Mouse (Mus musculus): ENCODE data around the gene Thbs3. TPM values are rescaled to one million over a fixed set of nuclear protein-coding genes. Genes with fewer than 3 reads are reported as not detected.
"Not testable (repeated sequence)": the region's sequence is repeated elsewhere in the genome, so short reads cannot be mapped to it uniquely, and the experiment has no call there.

Thbs3 gene
- polyA plus RNA-seq, 1 experiment from 2014 or later: 107 TPM

DNA sequence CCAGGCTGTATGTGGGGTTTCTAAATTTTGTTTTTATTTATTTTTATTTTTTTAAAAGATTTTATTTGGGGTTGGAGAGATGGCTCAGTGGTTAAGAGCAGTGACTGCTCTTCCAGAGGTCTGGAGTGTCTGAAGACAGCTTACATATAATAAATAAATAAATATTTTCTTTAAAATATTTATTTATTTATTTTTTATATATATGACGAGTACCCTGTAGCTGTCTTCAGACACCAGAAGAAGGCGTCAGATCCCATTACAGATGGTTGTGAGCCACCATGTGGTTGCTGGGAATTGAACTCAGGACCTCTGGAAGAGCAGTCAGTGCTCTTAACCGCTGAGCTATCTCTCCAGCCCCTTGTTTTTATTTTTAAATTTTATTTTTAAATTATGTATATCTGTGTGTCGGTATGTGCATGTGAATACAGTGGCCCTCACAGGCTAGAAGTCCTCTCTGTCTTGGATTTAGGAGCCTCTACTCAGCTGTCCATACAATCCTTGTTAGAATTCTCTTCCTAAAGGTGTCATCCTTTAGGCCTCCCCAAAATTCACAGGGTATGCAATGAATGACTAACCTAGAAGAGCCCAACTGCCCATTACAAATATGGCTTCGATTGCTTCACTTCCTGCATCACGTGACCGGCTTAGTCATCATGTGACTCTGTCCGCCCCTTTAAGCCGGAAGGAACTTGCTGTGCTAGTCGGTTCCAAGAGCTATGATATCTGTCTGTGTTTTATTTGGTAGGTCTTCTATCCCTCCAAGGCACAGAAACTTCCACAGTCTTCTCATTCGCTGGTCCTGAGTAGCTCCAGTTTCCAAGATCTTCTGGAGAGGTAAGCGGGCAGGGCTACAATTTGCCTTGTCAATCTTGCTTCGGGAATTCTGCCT lies 12.5 kb upstream of the Thbs3 start, which contains the start of gene Gba:
Gene Gba, plus strand, starts transcription at position 676 of the 889 bp plus-strand sequence.
- WGBS: 27% methylated on average over 13 of the region's 13 CpGs
- Histone ChIP-seq H3K36me3 (peaks cover 29% of the 10 kb centered on the region), H3K9me3 (no peaks in the 10 kb centered on the region), H3K27me3 (no peaks in the 10 kb centered on the region), H3K4me2 (replicated peaks) (peak within 1 kb of the TSS; percentile 67), H3K4me1 (peaks cover 8% of the 10 kb centered on the region), H3K27ac (replicated peaks) (no peak within 1 kb of the TSS), H3K4me3 (peak within 1 kb of the TSS; percentile 56), H3K9ac (replicated peaks) (peak within 1 kb of the TSS; percentile 58)
- ATAC-seq (ENCODE audit: low FRiP score, low read depth): peak; percentile 90

DNA sequence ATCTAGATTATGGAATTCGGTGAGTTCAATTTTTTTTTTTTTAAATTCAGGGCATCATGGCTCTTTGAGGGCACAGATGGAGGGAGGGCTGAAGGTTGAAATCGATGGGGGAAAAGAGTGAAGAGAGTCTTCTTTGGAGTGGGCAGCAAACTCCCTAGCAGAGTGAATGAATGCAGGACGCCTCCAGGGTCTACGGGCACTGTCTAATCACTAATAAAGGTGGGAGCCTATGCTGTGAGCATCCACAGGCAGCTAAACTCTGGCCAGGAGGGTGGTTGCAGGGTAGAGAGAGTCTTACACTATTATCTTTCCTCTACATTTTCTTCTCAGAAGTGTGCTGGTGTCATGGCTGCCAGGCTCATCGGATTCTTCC lies 11.9 kb upstream of the Thbs3 start:
- peaks cover 36% of the 10 kb centered on the region for H3K36me3 ChIP-seq
- H3K4me3 ChIP-seq: peak overlapping the region; percentile 56
- H3K27me3 ChIP-seq: no peaks in the 10 kb centered on the region
- WGBS: 46% methylated on average over 5 of the region's 5 CpGs
- H3K4me1 ChIP-seq: peaks cover 8% of the 10 kb centered on the region
- H3K9ac ChIP-seq (replicated peaks): peak overlapping the region; percentile 58
- ATAC-seq (ENCODE audit: low FRiP score, low read depth): no peak
- no peak overlapping the region for H3K27ac ChIP-seq (replicated peaks)
- no peaks in the 10 kb centered on the region for H3K9me3 ChIP-seq
- peak overlapping the region; percentile 67 for H3K4me2 ChIP-seq (replicated peaks)

DNA sequence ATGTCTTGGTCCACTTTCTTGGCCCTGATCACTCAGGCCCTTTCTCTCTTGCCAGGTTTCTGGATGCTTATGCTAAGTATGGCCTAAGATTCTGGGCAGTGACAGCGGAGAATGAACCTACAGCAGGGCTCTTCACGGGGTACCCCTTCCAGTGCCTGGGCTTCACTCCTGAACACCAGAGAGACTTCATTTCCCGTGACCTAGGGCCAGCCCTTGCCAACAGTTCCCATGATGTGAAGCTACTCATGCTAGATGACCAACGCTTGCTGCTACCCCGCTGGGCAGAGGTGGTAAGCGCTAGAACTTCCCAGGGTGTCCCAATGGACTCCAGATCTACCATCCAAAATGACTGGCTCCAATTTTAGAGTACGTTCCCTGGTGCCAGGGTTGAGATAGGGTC lies 8.9 kb upstream of the Thbs3 start:
- peaks cover 8% of the 10 kb centered on the region for H3K4me1 ChIP-seq
- no peak for ATAC-seq (ENCODE audit: low FRiP score, low read depth)
- no peak overlapping the region for H3K4me3 ChIP-seq
- peaks cover 59% of the 10 kb centered on the region for H3K36me3 ChIP-seq
- no peak overlapping the region for H3K4me2 ChIP-seq (replicated peaks)
- H3K9ac ChIP-seq (replicated peaks): no peak overlapping the region
- no peak overlapping the region for H3K27ac ChIP-seq (replicated peaks)
- 95% methylated on average over 7 of the region's 7 CpGs for WGBS
- no peaks in the 10 kb centered on the region for H3K9me3 ChIP-seq
- H3K27me3 ChIP-seq: no peaks in the 10 kb centered on the region

DNA sequence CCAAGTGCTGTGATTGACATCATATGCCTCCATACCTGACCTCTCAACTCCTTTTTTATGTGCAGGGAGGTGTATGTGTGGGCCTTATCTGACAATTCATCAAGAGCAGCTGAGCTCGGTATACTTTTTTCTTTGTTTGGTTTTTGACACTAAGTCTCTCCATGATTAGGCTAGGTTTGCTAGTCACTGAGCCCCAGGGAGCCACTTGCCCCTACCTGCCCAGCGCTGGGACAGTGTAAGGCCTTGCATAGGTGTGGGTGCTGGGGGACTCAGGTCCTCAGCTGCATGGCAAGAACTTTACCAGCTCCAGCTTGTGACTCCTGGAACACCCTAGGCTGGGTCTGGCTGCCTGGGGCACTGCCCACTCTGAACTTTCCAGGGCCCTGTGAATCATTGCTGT lies 8.3 kb upstream of the Thbs3 start:
- Histone ChIP-seq H3K4me1 (peaks cover 8% of the 10 kb centered on the region), H3K27me3 (no peaks in the 10 kb centered on the region), H3K27ac (replicated peaks) (no peak overlapping the region), H3K9me3 (no peaks in the 10 kb centered on the region), H3K4me3 (no peak overlapping the region), H3K9ac (replicated peaks) (no peak overlapping the region), H3K36me3 (peaks cover 59% of the 10 kb centered on the region), H3K4me2 (replicated peaks) (no peak overlapping the region)
- no peak for ATAC-seq (ENCODE audit: low FRiP score, low read depth)
- 88% methylated on average over 2 of the region's 2 CpGs for WGBS

DNA sequence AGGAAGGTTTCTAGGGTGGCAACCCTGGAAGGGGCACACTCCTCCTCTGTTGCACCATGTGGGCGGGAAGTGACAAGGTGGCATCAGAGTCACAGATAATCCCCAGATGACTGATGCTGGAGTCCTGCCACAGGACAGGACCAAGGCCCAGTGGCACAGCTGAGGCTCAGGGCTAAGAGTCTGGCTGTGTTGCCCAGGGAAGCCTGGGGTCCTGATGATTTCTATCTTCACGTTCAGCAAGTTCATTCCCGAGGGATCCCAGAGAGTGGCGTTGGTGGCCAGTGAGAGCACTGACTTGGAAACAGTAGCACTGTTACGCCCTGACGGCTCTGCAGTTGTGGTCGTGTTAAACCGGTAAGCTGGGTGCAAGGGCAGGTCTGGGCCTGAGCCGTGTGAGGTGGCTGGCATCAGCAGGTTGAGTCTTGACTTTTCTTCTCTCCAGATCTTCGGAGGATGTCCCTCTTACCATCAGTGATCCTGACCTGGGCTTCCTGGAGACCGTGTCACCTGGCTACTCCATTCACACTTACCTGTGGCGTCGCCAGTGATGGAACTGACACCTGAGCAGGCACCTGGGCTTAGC lies 6.8 kb upstream of the Thbs3 start:
- Histone ChIP-seq H3K9me3 (no peaks in the 10 kb centered on the region), H3K36me3 (peaks cover 59% of the 10 kb centered on the region), H3K27me3 (no peaks in the 10 kb centered on the region), H3K27ac (replicated peaks) (no peak overlapping the region), H3K9ac (replicated peaks) (no peak overlapping the region), H3K4me3 (no peak overlapping the region), H3K4me2 (replicated peaks) (no peak overlapping the region), H3K4me1 (peaks cover 12% of the 10 kb centered on the region)
- 90% methylated on average over 13 of the region's 13 CpGs for WGBS
- ATAC-seq (ENCODE audit: low FRiP score, low read depth): no peak

DNA sequence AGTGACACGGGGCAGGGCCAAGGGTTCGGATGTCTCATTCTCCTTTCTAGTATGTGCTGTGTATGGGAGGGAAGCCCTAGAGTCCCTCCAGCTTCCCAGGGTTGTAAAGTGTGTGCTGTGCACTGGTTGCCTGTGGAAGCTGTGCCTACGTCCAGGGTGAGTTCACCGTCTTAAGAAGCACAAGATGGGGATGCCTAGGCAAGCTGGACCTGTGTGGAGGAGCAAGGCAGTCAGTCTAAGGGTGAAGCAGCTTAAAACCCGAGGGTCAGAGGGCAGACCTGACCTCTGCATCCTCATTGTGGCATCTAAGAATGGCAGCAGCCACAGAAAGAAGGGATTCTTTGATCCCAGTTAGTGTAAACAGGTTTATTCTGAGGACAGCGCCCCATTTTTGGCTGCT lies 6.2 kb upstream of the Thbs3 start:
- Histone ChIP-seq H3K9ac (replicated peaks) (no peak overlapping the region; the same call in 1 of the 2 replicates), H3K4me3 (no peak overlapping the region), H3K4me2 (replicated peaks) (no peak overlapping the region), H3K4me1 (peaks cover 11% of the 10 kb centered on the region), H3K36me3 (peaks cover 59% of the 10 kb centered on the region), H3K9me3 (no peaks in the 10 kb centered on the region), H3K27ac (replicated peaks) (no peak overlapping the region), H3K27me3 (no peaks in the 10 kb centered on the region)
- WGBS: 86% methylated on average over 6 of the region's 6 CpGs
- no peak for ATAC-seq (ENCODE audit: low FRiP score, low read depth)

DNA sequence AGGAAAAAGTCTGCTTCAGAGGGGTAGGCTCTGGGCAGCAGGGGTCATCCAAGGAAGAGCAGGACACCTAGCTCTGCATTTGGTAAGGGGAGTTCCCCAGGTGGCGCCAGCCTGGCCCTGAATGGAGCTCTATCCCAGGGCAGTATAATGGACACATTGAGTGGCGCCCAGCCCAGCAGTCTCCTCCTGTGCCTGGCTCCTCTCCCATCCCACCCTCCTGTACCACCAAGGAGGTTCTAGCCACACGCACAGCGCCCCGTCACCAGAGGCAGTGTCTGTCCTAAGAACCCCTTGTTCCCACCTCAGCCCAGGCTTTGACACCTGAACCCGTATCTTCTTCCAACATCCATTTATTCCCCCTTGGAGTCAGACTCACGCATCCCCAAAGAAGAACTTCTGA lies 5.2 kb upstream of the Thbs3 start:
- no peaks in the 10 kb centered on the region for H3K9me3 ChIP-seq
- H3K4me2 ChIP-seq (replicated peaks): no peak overlapping the region
- H3K9ac ChIP-seq (replicated peaks): no peak overlapping the region
- no peak for ATAC-seq (ENCODE audit: low FRiP score, low read depth)
- H3K4me3 ChIP-seq: no peak overlapping the region
- H3K27me3 ChIP-seq: no peaks in the 10 kb centered on the region
- peaks cover 55% of the 10 kb centered on the region for H3K36me3 ChIP-seq
- WGBS: 86% methylated on average over 7 of the region's 7 CpGs
- no peak overlapping the region for H3K27ac ChIP-seq (replicated peaks)
- peaks cover 13% of the 10 kb centered on the region for H3K4me1 ChIP-seq

DNA sequence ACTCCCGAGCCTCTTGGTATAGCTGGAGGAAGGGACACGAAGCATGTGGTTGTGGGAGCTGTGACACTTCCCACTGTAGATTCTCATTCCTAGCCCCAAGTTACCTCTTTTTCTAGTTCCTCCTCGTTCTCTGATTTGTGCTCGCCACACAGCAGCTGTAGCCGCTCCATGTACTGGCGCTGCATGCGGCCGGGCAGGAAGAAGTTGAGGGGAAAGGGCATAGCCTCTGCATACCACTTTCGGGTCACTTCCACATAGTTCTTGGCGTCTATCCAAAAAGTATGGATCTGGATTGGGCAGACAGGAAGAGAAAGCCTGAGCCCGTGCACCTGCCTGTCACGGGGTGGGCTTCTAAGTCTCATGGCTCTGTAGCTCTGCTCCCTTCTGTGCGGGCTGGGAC lies 4.8 kb upstream of the Thbs3 start:
- Histone ChIP-seq H3K27ac (replicated peaks) (no peak overlapping the region), H3K27me3 (no peaks in the 10 kb centered on the region), H3K9me3 (no peaks in the 10 kb centered on the region), H3K36me3 (peaks cover 52% of the 10 kb centered on the region), H3K4me2 (replicated peaks) (no peak overlapping the region), H3K4me1 (peaks cover 18% of the 10 kb centered on the region), H3K9ac (replicated peaks) (no peak overlapping the region), H3K4me3 (no peak overlapping the region)
- ATAC-seq (ENCODE audit: low FRiP score, low read depth): no peak
- 95% methylated on average over 13 of the region's 13 CpGs for WGBS

DNA sequence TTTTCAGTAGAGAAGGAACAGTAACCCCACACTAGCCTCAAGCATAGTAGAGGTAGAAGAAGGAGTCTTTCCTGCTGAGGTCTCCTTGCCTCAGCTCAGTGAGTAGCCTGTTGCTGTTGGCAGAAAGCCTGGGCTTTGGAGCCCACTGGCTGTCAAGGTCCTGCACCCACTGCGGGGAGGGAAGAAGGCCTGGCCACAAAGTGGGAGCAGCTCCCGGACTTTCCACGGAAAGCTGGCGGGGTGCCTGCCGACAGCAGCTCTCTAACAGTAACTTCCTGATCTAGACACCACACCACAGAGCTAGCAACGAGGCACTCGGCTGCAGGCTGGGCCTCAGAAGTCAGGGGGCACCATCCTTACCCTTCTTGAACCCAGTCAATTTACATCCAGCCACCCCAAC lies 4.2 kb upstream of the Thbs3 start:
- Histone ChIP-seq H3K27me3 (no peaks in the 10 kb centered on the region), H3K27ac (replicated peaks) (no peak overlapping the region), H3K4me2 (replicated peaks) (no peak overlapping the region), H3K9me3 (no peaks in the 10 kb centered on the region), H3K9ac (replicated peaks) (no peak overlapping the region), H3K4me1 (peaks cover 23% of the 10 kb centered on the region), H3K4me3 (no peak overlapping the region), H3K36me3 (peaks cover 46% of the 10 kb centered on the region)
- no peak for ATAC-seq (ENCODE audit: low FRiP score, low read depth)
- 84% methylated on average over 7 of the region's 7 CpGs for WGBS

DNA sequence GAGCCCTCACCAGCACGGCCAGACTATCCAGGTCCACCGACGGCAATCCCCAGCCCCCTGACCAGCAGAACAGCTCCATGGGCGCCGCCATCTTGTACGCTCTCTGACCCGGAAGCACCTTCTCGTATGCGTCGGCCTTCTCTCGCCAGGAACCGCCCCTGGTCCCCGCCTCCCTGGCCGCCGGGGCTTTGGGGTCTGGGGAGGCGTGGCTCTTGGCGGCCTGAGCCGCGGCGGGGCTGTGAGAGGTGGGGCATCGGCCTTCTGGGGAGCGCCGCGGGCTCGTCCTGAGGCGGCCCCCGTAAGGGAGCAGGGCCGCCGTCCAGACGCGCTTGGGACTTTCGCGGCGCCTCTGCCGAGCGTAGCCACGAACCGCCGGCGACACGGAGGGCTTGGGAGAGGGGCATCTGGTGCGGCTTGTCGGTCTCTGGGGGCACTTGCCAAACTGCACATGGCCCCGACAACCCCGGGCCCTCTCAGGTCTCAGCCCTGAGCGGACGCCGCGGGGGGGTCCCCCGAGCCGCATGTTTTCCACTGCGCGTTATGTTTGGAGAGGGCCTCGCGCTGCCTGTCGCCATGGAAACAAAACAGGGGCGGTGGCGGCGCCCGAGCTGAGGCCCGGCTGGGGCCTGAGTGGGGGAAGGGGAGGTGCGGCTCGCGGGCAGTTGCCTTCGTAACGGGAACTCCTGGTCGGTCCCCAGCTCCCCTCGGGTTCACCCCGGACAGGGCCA lies 1.0 kb upstream of the Thbs3 start:
- Histone ChIP-seq H3K36me3 (peaks cover 24% of the 10 kb centered on the region), H3K4me2 (replicated peaks) (peak overlapping the region; percentile 77), H3K9ac (replicated peaks) (peak overlapping the region; percentile 57), H3K27ac (replicated peaks) (peak overlapping the region; percentile 98), H3K4me3 (peak overlapping the region; percentile 83), H3K4me1 (peaks cover 44% of the 10 kb centered on the region), H3K9me3 (no peaks in the 10 kb centered on the region), H3K27me3 (no peaks in the 10 kb centered on the region)
- WGBS: under 1% methylated on average over 69 of the region's 69 CpGs
- peak; percentile 86 for ATAC-seq (ENCODE audit: low FRiP score, low read depth)

DNA sequence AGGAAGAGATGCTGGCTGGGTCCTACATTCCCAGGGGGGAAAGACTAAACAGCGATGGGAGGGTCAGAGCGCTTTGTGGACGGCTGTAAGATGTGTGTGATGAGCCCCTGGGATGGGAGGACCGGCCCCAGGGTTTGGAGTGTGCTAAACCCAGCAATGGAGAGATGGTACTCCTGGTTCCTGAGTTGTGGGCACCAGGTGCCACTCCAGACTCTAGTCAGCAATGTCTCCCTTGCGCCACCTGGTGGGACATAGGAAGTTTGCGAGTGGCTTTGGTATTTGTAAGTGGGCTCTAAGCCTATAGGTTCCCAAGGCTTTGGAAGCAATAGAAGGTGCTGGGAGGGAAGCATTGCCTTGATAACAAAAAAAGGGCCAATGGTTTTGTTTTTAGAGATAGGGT lies 873 bp downstream of the Thbs3 start:
- peaks cover 56% of the 10 kb centered on the region for H3K4me1 ChIP-seq

DNA sequence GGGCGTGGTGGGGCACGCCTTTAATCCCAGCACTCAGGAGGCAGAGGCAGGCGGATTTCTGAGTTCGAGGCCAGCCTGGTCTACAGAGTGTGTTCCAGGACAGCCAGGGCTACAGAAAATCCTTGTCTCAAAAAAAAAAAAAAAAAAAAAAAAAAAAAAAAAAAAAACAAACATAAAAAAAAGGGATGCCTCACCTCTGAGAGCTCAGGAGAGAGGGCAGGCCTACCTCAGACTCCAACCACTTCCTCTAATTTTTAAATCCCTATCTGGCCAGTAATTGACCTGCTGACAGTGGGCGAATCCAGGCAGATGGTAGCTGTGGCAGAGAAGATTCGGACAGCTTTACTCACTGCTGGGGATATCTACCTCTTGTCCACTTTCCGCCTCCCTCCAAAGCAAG lies 1.4 kb downstream of the Thbs3 start:
- 0 out of 2 replicates have a peak overlapping the region, but pooled peaks have one; percentile 24 for H3K9ac ChIP-seq (replicated peaks)
- H3K4me1 ChIP-seq: peaks cover 59% of the 10 kb centered on the region
- not testable (repeated sequence) for H3K4me3 ChIP-seq; ATAC-seq (ENCODE audit: low FRiP score, low read depth); H3K27me3 ChIP-seq; H3K9me3 ChIP-seq
- H3K4me2 ChIP-seq (replicated peaks): peak overlapping the region; percentile 77
- H3K27ac ChIP-seq (replicated peaks): peak overlapping the region; percentile 98
- peaks cover 31% of the 10 kb centered on the region for H3K36me3 ChIP-seq
- 71% methylated on average over 7 of the region's 7 CpGs for whole genome bisulfite sequencing

More for the DNA sequence above, 873 bp downstream of the Thbs3 start:
- Histone ChIP-seq H3K27me3 (no peaks in the 10 kb centered on the region), H3K36me3 (peaks cover 25% of the 10 kb centered on the region), H3K9me3 (no peaks in the 10 kb centered on the region), H3K27ac (replicated peaks) (peak overlapping the region; percentile 98), H3K9ac (replicated peaks) (peak overlapping the region; percentile 57), H3K4me2 (replicated peaks) (peak overlapping the region; percentile 77), H3K4me3 (peak overlapping the region; percentile 83)
- peak; percentile 34 for ATAC-seq (ENCODE audit: low FRiP score, low read depth)
- WGBS: under 1% methylated on average over 6 of the region's 6 CpGs

Measured in midbrain, embryonic 12.5 days (tissue).